Mouse (Mus musculus) left cerebral cortex, adult 11 months (tissue): ENCODE results near the gene Thyn1.

Source experiments
- DNase-seq: peaks from one replicate; pipeline ENCODE4 v3.0.0; 2022; ENCODE audit warnings: low spot score

Gene Thyn1

GRCm38 (mm10) chr9:26999461-27000395 lies at the start of gene Thyn1, which contains the start of gene Acad8:
Gene Thyn1, plus strand, starts transcription at chr9:26999710.
Gene Acad8, minus strand, starts transcription at chr9:26999566.
- DNase-seq = peak; percentile 92

- no peak for DNase-seq
Observed at GRCm38 (mm10) chr9:26977754-26978153, 21.8 kb upstream of the Thyn1 start.

GRCm38 (mm10) chr9:26978776-26979175 lies 20.7 kb upstream of the Thyn1 start:
- no peak for DNase-seq

DNA sequence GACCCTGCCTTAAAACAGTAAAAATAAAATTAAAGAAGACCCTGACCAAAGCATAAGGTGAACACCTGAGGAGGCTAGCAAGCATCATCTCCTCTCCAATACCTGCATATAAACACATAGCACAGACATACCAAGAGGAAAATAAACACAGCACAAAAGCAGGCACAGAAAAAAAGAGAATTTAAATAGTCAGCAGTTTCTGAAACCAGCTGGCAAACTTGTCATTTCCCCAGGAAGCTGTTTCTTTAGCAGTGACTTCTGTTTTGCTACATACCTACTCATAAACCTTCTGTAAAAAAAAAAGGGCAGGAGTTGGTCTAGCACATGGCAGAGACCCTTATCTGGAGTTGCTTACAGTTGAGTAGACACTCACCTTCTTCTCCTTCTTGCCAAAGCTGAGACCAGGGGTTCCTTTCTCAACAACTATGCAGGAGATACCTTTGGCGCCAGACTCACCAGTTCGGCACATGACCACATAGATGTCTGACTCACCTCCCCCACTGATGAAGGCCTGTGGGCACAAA lies 14.4 kb upstream of the Thyn1 start:
- DNase-seq = no peak

- no peak for DNase-seq
Observed at GRCm38 (mm10) chr9:26985668-26986277, 13.7 kb upstream of the Thyn1 start.

- DNase-seq = no peak
Observed at GRCm38 (mm10) chr9:26990181-26990580, 9.3 kb upstream of the Thyn1 start.

DNA sequence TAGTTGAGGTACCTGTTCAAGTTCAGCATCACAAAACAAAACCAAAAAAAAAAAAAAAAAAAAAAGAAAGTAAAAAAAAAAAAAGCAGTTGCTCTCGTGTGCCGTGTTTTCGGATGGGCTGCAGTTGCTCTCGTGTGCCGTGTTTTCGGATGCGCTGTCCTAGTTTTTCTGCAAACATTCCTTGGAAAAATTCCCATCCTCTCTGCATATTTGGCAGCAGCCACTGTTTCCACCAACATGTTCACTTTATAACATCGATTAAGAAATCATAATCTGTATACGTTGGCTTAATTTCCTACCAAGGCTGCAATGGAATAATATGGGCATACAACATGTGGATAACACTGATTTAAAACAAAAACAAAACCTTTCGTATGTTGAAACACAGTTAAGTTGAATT lies 6.4 kb upstream of the Thyn1 start:
- DNase-seq = no peak

DNA sequence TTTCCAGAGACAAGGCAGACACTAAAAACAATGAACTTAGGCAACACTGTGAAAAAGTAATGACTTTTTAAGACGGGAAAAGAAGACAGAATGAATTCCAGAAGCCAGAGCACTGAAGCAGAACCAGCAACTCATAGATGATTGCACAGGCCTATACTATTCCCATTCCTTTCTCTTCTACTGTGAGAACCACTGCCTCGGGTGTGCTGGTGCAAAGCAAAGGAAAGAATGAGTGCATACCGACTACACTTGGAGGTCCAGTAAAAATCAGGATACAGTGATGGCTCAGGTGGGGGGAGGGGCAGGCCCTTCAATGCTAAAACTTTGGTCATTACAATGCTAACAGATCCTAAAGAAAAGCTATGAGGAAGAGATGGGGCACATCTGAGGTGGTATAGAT lies 5.6 kb upstream of the Thyn1 start:
- no peak for DNase-seq

DNA sequence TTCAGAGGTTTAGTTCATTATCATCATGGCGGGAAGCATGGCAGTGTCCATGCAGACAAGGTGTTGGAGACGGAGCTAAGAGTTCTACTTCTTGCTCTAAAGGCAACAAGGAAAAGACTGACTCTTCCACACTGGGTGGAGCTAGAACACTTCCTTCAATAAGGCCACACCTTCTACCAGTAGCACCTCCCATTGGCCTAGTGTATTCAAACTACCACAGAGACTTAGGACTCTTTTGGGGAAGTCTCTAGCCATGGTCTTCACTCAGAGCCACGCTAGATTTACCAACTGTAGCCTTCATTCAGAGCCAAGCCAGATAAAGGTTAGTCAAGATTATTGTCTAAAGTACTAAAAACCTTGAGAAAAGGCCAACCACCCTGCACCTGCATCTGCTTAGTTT lies 2.4 kb upstream of the Thyn1 start:
- DNase-seq = no peak

- no peak for DNase-seq
Observed at GRCm38 (mm10) chr9:26997501-26997900, 2.0 kb upstream of the Thyn1 start.

GRCm38 (mm10) chr9:26998669-26999460 lies 645 bp upstream of the Thyn1 start:
- no peak for DNase-seq

- DNase-seq = no peak
Observed at GRCm38 (mm10) chr9:27005231-27005630, 5.7 kb downstream of the Thyn1 start.

DNA sequence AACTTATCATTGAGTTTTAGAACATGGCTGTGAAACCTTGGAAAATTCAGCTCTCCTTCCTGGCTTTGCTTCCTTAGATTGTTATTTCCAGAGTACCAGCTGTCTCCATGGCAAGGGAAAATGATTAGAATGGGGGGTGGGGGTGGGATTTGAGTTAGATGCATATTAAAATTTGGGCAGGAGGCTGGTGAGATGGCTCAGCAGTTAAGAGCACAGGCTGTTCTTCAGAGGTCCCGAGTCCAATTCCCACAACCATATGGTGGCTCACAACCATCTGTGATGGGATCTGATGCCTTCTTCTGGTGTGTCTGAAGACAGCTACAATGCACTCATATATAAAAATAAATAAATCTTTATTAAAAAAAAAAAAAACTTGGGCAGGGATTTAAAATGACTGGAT lies 6.4 kb downstream of the Thyn1 start:
- no peak for DNase-seq

- no peak for DNase-seq
Observed at GRCm38 (mm10) chr9:27006866-27007265, 7.4 kb downstream of the Thyn1 start.

DNA sequence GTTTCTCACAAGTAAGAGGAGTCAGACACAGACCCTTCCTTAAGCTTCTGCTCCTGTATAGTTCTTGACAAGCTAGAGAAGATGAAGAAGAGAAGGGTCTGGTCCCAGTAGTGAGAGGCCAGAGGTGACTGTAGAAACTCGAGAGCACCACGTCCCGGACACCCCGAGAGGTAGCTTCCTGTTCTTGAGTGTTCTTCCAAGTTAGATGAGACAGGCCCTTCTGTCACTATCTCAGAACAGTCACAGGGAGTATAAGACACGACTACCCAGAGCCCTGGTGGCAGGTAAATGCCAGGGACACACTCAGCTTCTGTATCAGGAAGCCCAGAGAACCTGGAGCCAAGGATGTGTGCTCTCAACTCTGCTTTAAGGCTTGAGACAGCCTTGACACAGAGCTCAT lies 9.7 kb downstream of the Thyn1 start:
- DNase-seq = no peak

GRCm38 (mm10) chr9:27011572-27011971 lies 12.1 kb downstream of the Thyn1 start:
- DNase-seq = no peak

DNA sequence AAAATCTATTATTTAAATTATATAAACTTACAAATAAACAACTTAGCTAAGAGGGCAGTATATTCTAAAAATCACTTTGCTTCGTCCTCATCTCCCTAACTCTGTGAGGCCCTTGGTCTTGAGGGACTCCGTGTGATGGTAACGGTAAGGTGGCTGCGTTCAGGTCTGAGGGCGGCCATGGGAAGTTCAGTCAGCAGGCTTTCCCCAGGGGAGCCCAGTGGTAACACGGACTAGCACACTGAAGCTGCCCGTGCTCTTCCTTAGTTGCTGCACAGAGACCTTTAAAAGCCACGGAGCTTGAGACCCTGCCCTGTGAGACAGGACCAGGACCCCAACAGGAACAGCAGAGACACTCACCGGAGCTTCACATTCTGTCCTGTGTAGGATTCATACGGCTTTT lies 19.5 kb downstream of the Thyn1 start:
- DNase-seq = no peak

DNA sequence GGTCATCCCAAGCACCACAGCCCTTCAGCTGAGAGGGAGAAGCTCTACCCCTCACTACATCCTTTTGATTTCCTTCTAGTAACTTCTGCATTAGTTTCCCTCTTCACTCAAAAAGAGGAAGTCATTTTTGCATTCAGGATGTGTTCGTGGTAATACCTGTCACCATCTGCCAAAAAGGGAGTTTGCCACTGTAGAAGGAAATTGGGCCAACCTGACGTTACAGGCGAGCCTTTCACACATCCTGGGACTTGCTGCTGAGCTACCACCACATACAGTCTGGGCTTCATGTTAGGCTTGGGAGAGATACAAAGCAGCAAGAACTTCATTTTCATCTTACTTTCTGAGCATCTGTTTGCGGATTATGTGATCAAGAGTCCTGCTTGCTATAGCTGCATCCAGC lies 24.2 kb downstream of the Thyn1 start:
- no peak for DNase-seq

- DNase-seq = no peak
Observed at GRCm38 (mm10) chr9:27026708-27027107, 27.2 kb downstream of the Thyn1 start.

DNA sequence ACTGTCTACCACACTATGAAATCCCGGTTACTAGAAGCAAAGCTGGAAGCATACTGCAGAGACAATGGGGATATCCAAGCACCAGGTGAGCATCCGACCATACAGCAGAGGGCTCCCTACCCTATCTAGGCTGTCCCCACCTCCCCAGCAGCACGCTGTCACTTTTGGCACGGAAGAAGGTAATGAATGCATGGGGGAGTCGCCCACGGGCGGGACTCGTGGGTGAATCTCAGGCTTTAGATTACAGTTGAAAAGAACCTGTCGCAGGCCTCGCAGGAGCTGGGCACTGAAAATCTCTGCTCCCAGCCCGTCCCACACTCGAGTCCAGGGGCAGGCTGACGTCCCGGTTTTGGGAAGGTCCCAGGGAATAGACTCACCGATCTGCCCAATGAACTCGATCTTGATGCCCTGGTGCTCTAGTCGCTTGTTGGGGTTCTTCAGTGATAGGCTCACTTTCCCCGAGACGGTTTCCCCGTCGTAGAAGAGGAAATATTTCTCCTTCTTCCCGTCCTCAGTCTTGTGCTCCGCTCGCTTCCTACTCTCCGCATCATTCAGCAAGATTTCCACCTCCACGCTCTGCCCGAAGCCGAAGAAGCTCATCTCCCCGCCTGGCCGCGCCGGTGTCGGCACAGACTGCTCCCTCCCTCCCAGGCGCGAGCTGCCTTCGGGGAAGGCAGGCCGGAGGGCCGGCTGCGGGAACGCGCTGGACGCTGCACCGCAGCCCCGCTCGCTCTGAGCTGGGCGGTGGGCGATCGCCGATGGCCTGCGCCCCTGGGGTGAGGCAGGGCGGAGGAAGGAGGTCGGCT lies 29.7 kb downstream of the Thyn1 start:
- DNase-seq = peak; percentile 58
